Mouse (Mus musculus): ENCODE measurements at regions not wholly inside any gene's neighbourhood (a gene's known extent, or its start where the extent isn't known, plus 50 kb on each side); places are given as distances from the start of the nearest gene placed in this dataset.

- 21% methylated on average over 2 of the region's 2 CpGs for WGBS
Measured at GRCm38 (mm10) chr12:32486729-32487128, 108.2 kb downstream of the Ccdc71l start.

DNA sequence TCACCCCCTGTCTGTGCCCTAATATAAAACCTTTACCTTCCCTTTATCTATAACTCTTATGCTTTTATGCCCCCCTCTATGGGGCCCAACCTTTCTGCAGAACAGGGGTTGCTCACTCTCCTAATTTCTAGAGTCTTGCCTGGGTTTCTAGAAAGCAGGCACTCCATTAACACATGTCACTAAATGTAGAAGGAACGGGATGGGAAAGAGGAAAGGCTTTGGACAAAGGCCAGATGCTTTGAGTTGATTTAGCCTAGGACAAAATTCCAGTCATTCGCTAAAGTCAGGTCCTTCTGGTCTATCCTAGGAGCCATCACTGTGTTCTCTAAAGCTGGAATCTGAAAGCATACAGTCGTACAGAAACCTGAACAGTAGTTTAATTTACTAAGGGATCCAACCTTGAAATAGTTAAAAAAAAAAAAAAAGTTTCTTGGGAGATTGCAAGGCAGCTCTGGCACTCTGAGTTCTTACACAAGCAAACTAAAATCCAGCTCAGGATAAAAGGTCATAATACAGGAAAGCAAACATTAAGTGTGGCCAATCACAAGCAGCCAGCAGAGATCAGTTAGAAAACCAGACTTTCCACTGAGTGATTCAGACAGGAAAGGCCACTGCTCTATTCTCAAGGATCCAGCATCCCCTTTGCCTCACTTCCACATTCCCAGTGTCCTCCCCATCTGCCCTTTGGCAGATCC is 109.5 kb downstream of the Ccdc71l start:
- DNase-seq: no peak
- WGBS: 32% methylated on average over 3 of the region's 3 CpGs
- no peak overlapping the region for H3K4me3 ChIP-seq (replicated peaks; ENCODE audit: extremely low read depth, low read depth, low read length)
- H3K4me1 ChIP-seq (ENCODE audit: control insufficient read depth, insufficient read depth, low read length): peaks cover 6% of the 10 kb centered on the region
- TF ChIP-seq POLR2A (IDR thresholded peaks at IDR 0.05; ENCODE audit: borderline replicate concordance, extremely low read depth, low read depth, low read length): no peak
- no peak for TF ChIP-seq CTCF (IDR thresholded peaks at IDR 0.05; ENCODE audit: insufficient read depth, low read length)

More at GRCm38 (mm10) chr12:32486729-32487128, 108.2 kb downstream of the Ccdc71l start:
- Histone ChIP-seq H3K4me3 (replicated peaks; ENCODE audit: extremely low read depth, low read depth, low read length) (no peak overlapping the region), H3K4me1 (ENCODE audit: control insufficient read depth, insufficient read depth, low read length) (peaks cover 6% of the 10 kb centered on the region)
- no peak for DNase-seq
- TF ChIP-seq POLR2A (IDR thresholded peaks at IDR 0.05; ENCODE audit: borderline replicate concordance, extremely low read depth, low read depth, low read length): no peak
- TF ChIP-seq CTCF (IDR thresholded peaks at IDR 0.05; ENCODE audit: insufficient read depth, low read length): no peak

- WGBS: 41% methylated on average over 1 of the region's 1 CpGs
- DNase-seq: no peak
- TF ChIP-seq CTCF (IDR thresholded peaks at IDR 0.05; ENCODE audit: insufficient read depth, low read length) (no peak), POLR2A (IDR thresholded peaks at IDR 0.05; ENCODE audit: borderline replicate concordance, extremely low read depth, low read depth, low read length) (no peak)
- Histone ChIP-seq H3K4me3 (replicated peaks; ENCODE audit: extremely low read depth, low read depth, low read length) (no peak overlapping the region), H3K4me1 (ENCODE audit: control insufficient read depth, insufficient read depth, low read length) (peaks cover 6% of the 10 kb centered on the region)
Measured at GRCm38 (mm10) chr12:32488578-32488892, 110.0 kb downstream of the Ccdc71l start.

DNA sequence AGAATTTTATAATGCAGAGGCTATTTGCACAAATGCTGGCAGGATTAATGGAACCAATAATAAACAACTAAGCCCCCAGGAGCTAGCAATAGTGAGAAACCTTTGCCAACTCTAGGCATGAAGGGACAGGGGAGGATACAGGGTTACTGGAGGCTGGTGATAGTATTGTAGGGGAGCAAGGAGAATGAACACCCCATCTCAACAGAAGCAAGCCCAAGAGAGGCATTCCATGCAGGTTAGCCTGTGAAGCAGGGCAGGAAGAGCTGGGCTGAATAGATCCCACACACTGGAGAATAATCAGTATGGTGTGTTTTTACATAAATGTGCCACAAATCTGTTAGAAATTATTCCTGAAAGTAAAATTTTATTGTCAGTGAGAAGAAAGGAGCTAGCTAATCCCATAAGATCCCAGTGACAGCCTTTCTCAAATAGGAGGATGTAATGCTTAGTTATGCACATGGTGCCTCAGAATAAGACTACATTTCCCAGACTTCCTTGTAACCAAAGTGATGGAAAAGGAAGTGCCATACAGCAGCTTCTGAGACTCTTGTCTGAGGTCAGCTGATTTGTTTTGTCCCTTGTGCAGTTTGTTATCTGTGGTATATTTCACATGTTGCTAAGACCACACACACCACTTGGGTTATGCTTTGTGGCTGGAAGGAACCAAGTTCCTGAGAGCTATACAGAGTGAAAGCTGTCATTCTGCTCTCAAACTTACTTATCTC is 111.1 kb downstream of the Ccdc71l start:
- DNase-seq: no peak
- Histone ChIP-seq H3K4me1 (ENCODE audit: control insufficient read depth, insufficient read depth, low read length) (peaks cover 6% of the 10 kb centered on the region), H3K4me3 (replicated peaks; ENCODE audit: extremely low read depth, low read depth, low read length) (no peak overlapping the region)
- TF ChIP-seq POLR2A (IDR thresholded peaks at IDR 0.05; ENCODE audit: borderline replicate concordance, extremely low read depth, low read depth, low read length): no peak
- TF ChIP-seq CTCF (IDR thresholded peaks at IDR 0.05; ENCODE audit: insufficient read depth, low read length): no peak

DNA sequence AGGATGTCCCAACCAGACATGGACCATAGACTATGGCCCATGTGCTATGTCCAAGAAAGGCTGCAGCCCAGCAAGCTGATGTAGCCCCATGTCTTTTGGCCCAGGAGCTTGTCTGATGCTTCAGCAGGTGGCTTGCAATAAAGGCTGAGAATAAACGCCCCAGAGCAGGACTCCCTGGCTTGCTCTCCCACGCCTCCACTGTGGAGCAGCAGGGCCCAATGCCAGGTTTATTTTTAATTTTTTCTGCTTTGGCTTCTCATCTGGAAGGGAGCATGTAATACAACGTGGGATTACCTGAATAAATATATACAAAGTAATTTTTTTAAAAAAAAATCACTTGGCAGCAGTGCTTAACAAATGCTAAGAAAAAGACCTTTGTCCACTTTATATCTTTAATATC is 125.7 kb downstream of the Ccdc71l start:
- TF ChIP-seq CTCF (IDR thresholded peaks at IDR 0.05; ENCODE audit: insufficient read depth, low read length): no peak
- no peak for TF ChIP-seq POLR2A (IDR thresholded peaks at IDR 0.05; ENCODE audit: borderline replicate concordance, extremely low read depth, low read depth, low read length)
- DNase-seq: no peak
- Histone ChIP-seq H3K4me1 (ENCODE audit: control insufficient read depth, insufficient read depth, low read length) (no peaks in the 10 kb centered on the region), H3K4me3 (replicated peaks; ENCODE audit: extremely low read depth, low read depth, low read length) (no peak overlapping the region)
- WGBS: 51% methylated on average over 3 of the region's 3 CpGs

DNA sequence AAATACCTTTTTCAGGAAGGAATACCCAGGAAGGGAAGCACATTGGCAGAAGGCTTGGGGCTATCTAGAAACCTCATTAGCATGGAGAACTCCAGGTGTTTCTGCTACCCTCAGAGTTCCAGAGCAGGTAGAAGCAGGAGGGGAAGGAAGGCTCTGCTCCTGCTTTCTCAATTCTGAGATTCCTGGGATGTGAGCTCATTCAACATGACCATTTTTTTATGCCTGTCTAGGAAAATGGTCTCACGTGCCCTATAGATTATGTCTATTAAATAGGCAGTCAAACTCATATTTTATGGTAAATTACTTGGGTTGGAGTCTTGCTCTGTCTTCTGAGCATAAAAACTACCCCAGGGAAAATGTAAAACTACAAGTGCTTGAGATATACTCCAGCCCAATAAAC is 130.2 kb downstream of the Ccdc71l start:
- Histone ChIP-seq H3K4me3 (replicated peaks; ENCODE audit: extremely low read depth, low read depth, low read length) (no peak overlapping the region), H3K4me1 (ENCODE audit: control insufficient read depth, insufficient read depth, low read length) (no peaks in the 10 kb centered on the region)
- TF ChIP-seq CTCF (IDR thresholded peaks at IDR 0.05; ENCODE audit: insufficient read depth, low read length) (no peak), POLR2A (IDR thresholded peaks at IDR 0.05; ENCODE audit: borderline replicate concordance, extremely low read depth, low read depth, low read length) (no peak)
- no peak for DNase-seq
- 66% methylated on average over 1 of the region's 1 CpGs for WGBS

DNA sequence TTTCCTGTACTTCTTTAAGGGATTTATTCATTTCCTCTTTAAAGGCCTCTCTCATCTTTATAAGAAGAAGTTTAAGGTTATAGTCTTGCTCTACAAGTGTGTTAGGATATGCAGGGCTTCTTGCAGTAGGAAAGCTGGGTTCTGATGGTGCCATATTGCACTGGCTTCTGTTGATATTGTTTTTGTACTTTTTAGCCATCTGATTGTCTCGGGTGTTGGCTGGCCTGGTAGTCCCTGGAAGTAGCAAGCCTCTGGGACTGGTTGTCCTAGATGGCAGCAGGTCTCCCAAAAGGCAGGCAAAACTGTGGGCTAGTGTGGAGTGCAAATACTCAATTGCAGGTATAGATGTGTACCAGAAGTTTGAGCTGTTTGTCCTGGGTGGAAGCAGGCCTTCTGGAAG is 147.1 kb downstream of the Ccdc71l start:
- no peaks in the 10 kb centered on the region for H3K4me1 ChIP-seq (ENCODE audit: control insufficient read depth, insufficient read depth, low read length)
- DNase-seq: no peak
- TF ChIP-seq POLR2A (IDR thresholded peaks at IDR 0.05; ENCODE audit: borderline replicate concordance, extremely low read depth, low read depth, low read length) (no peak), CTCF (IDR thresholded peaks at IDR 0.05; ENCODE audit: insufficient read depth, low read length) (no peak)
- WGBS: 60% methylated on average over 1 of the region's 1 CpGs
- H3K4me3 ChIP-seq (replicated peaks; ENCODE audit: extremely low read depth, low read depth, low read length): no peak overlapping the region

DNA sequence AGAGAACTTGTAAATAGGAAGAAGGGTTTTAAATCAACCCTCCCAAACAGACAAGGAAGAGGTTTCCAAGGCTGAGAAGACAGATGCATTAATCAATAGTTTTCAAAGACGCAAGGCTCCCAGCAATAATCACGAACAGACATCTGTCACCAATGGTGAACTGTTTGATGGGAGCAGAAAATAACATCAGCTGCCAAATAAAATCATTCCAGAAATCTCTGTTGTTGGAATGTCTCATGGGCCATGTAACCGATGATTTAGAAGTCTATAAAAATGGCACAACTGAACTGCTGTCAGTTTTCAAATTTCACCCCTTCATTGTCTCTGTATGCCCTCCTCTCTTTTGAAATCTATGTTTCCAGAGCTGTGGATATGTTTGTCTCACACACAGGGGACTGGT is 152.7 kb downstream of the Ccdc71l start:
- no peak for DNase-seq
- WGBS: 73% methylated on average over 3 of the region's 3 CpGs
- TF ChIP-seq CTCF (IDR thresholded peaks at IDR 0.05; ENCODE audit: insufficient read depth, low read length) (no peak), POLR2A (IDR thresholded peaks at IDR 0.05; ENCODE audit: borderline replicate concordance, extremely low read depth, low read depth, low read length) (no peak)
- no peaks in the 10 kb centered on the region for H3K4me1 ChIP-seq (ENCODE audit: control insufficient read depth, insufficient read depth, low read length)
- H3K4me3 ChIP-seq (replicated peaks; ENCODE audit: extremely low read depth, low read depth, low read length): no peak overlapping the region

GRCm38 (mm10) chr12:32533641-32534040 is 155.1 kb downstream of the Ccdc71l start:
- peak; percentile 5 for DNase-seq
- no peak for TF ChIP-seq CTCF (IDR thresholded peaks at IDR 0.05; ENCODE audit: insufficient read depth, low read length)
- no peak for TF ChIP-seq POLR2A (IDR thresholded peaks at IDR 0.05; ENCODE audit: borderline replicate concordance, extremely low read depth, low read depth, low read length)
- Histone ChIP-seq H3K4me1 (ENCODE audit: control insufficient read depth, insufficient read depth, low read length) (no peaks in the 10 kb centered on the region), H3K4me3 (replicated peaks; ENCODE audit: extremely low read depth, low read depth, low read length) (no peak overlapping the region)

- WGBS: 88% methylated on average over 1 of the region's 1 CpGs
- TF ChIP-seq CTCF (IDR thresholded peaks at IDR 0.05; ENCODE audit: insufficient read depth, low read length) (no peak), POLR2A (IDR thresholded peaks at IDR 0.05; ENCODE audit: borderline replicate concordance, extremely low read depth, low read depth, low read length) (no peak)
Measured at GRCm38 (mm10) chr12:32545466-32545865, 167.0 kb downstream of the Ccdc71l start.

More at GRCm38 (mm10) chr12:32545466-32545865, 167.0 kb downstream of the Ccdc71l start:
- no peak for DNase-seq
- Histone ChIP-seq H3K4me3 (replicated peaks; ENCODE audit: extremely low read depth, low read depth, low read length) (no peak overlapping the region), H3K4me1 (ENCODE audit: control insufficient read depth, insufficient read depth, low read length) (no peaks in the 10 kb centered on the region)

Data from lung, adult 2 months (tissue).